Mouse (Mus musculus): ENCODE measurements at regions not wholly inside any gene's neighbourhood (a gene's known extent, or its start where the extent isn't known, plus 50 kb on each side); places are given as distances from the start of the nearest gene placed in this dataset.

DNA sequence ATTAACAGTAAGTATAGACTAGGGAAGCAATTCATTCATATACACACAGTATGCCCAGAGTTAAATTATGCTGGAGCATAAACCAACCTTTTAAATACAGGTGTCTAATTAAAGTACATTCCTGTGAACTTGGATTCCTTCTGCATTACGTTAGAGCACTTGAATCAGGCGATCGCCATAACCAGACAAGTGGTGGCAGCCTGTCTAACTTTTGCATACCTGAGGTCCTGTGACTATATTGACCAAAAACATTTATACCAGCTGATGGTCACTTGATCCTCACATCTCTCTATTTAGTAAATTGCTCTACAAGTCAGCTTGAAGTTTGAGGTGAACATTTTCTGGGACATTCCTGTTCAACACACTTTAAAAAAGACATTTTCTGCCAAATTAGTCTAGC lies 330.5 kb downstream of the Tex13c3 start:
- Histone ChIP-seq H3K27ac (ENCODE audit: low read length) (no peak overlapping the region), H3K4me1 (ENCODE audit: control insufficient read depth, insufficient read depth, low read length) (no peaks in the 10 kb centered on the region), H3K4me3 (ENCODE audit: low read depth, low read length) (no peak overlapping the region), H3K27me3 (ENCODE audit: control insufficient read depth, insufficient read depth, low read depth, low read length) (no peaks in the 10 kb centered on the region), H3K36me3 (ENCODE audit: control insufficient read depth, insufficient read depth, low read length) (no peaks in the 10 kb centered on the region), H3K9ac (ENCODE audit: low read depth, low read length) (no peak overlapping the region), H3K4me2 (ENCODE audit: low read length) (no peak overlapping the region), H3K9me3 (replicated peaks; ENCODE audit: control insufficient read depth, low read length, poor library complexity, severe bottlenecking) (no peaks in the 10 kb centered on the region)
- no peak for ATAC-seq
- 98% methylated on average over 3 of the region's 3 CpGs for WGBS

DNA sequence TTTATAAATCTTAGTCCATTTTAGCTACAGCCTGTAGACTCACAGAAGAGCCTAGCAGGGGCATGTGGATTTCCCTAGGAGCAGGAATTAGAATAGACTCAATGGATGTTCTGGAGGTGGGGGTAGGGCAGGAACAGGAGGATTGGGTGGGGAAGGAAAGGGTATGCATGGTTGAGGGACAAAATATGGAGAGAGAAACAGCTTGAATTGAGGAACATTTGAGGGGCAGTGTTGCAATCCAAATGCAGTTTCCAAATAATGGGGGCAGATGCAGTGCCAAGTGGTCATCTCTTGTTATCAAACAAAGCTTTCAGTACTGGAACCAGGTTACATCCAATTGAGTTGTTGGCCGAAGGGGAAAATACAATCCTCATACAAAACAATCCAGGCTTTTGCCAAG lies 332.4 kb downstream of the Tex13c3 start:
- ATAC-seq, result no peak
- Histone ChIP-seq H3K9me3 (replicated peaks; ENCODE audit: control insufficient read depth, low read length, poor library complexity, severe bottlenecking) (no peaks in the 10 kb centered on the region), H3K36me3 (ENCODE audit: control insufficient read depth, insufficient read depth, low read length) (no peaks in the 10 kb centered on the region), H3K4me1 (ENCODE audit: control insufficient read depth, insufficient read depth, low read length) (no peaks in the 10 kb centered on the region), H3K27me3 (ENCODE audit: control insufficient read depth, insufficient read depth, low read depth, low read length) (no peaks in the 10 kb centered on the region), H3K27ac (ENCODE audit: low read length) (no peak overlapping the region), H3K9ac (ENCODE audit: low read depth, low read length) (no peak overlapping the region), H3K4me3 (ENCODE audit: low read depth, low read length) (no peak overlapping the region), H3K4me2 (ENCODE audit: low read length) (no peak overlapping the region)
- 83% methylated on average over 1 of the region's 1 CpGs for WGBS

DNA sequence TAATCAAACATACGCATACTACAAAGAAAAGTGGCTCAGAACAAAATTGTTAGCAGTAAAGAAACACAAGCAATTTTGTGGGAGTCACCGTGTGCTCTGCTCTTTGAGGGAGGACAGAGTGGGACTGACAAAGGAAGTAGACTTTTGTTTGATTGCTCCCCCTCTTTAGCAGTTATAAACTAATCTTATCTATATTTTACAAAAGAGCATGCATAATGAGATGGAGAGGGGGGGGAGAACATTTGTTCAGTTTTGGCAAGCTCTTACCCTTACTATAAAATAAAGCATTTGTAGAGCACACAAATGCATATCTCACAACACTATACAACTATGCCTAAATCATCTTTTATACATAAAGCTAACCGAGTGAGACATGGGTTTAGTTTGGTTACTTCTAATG lies 332.9 kb downstream of the Tex13c3 start:
- 83% methylated on average over 3 of the region's 3 CpGs for WGBS
- H3K4me3 ChIP-seq (ENCODE audit: low read depth, low read length), result no peak overlapping the region
- no peak overlapping the region for H3K27ac ChIP-seq (ENCODE audit: low read length)
- no peaks in the 10 kb centered on the region for H3K9me3 ChIP-seq (replicated peaks; ENCODE audit: control insufficient read depth, low read length, poor library complexity, severe bottlenecking)
- no peak overlapping the region for H3K4me2 ChIP-seq (ENCODE audit: low read length)
- no peaks in the 10 kb centered on the region for H3K27me3 ChIP-seq (ENCODE audit: control insufficient read depth, insufficient read depth, low read depth, low read length)
- no peaks in the 10 kb centered on the region for H3K36me3 ChIP-seq (ENCODE audit: control insufficient read depth, insufficient read depth, low read length)
- no peak overlapping the region for H3K9ac ChIP-seq (ENCODE audit: low read depth, low read length)
- H3K4me1 ChIP-seq (ENCODE audit: control insufficient read depth, insufficient read depth, low read length), result no peaks in the 10 kb centered on the region
- no peak for ATAC-seq

DNA sequence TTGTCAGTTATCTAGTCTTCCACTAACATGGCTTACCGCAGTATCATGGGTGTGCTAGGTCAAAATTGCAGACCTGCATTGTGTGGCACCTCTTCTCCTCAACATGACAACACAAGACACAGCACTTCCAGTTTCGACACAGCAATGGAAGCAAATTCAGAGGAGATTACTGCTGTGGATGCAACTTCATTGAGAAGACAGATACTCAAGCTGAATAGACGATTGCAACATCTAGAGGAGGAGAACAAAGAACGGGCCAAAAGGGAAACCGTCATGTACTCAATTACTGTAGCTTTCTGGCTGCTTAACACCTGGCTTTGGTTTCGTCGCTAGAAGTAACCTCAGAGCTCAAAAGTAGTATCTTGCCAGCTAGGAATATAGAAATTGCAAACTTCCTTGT lies 368.4 kb downstream of the Tex13c3 start:
- H3K9ac ChIP-seq (ENCODE audit: low read depth, low read length), result no peak overlapping the region
- no peaks in the 10 kb centered on the region for H3K4me1 ChIP-seq (ENCODE audit: control insufficient read depth, insufficient read depth, low read length)
- no peak overlapping the region for H3K4me3 ChIP-seq (ENCODE audit: low read depth, low read length)
- WGBS, result 86% methylated on average over 7 of the region's 7 CpGs
- H3K27me3 ChIP-seq (ENCODE audit: control insufficient read depth, insufficient read depth, low read depth, low read length), result no peaks in the 10 kb centered on the region
- no peak for ATAC-seq
- no peak overlapping the region for H3K27ac ChIP-seq (ENCODE audit: low read length)
- H3K36me3 ChIP-seq (ENCODE audit: control insufficient read depth, insufficient read depth, low read length), result no peaks in the 10 kb centered on the region
- no peaks in the 10 kb centered on the region for H3K9me3 ChIP-seq (replicated peaks; ENCODE audit: control insufficient read depth, low read length, poor library complexity, severe bottlenecking)
- H3K4me2 ChIP-seq (ENCODE audit: low read length), result no peak overlapping the region

DNA sequence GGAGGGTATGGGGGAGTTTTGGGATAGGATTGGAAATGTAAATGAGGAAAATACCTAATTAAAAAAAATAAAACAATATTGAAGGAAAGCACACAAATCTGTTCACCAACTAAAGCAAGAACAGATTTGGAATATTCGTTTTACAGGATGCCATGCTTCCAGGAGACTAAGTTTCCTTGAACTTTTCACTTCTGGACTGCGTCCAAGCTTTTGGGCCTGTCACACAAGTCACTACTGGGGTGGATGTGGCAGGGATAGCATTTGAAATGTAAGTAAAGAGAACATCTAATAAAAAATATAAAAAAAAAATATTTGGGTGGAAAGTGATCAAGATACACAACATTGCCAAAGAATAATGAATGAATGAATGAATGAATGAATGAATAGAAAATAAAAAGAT lies 378.2 kb downstream of the Tex13c3 start:
- H3K9ac ChIP-seq (ENCODE audit: low read depth, low read length), result no peak overlapping the region
- no peak overlapping the region for H3K27ac ChIP-seq (ENCODE audit: low read length)
- no peak overlapping the region for H3K4me3 ChIP-seq (ENCODE audit: low read depth, low read length)
- H3K9me3 ChIP-seq (replicated peaks; ENCODE audit: control insufficient read depth, low read length, poor library complexity, severe bottlenecking), result no peaks in the 10 kb centered on the region
- H3K36me3 ChIP-seq (ENCODE audit: control insufficient read depth, insufficient read depth, low read length), result no peaks in the 10 kb centered on the region
- no peak overlapping the region for H3K4me2 ChIP-seq (ENCODE audit: low read length)
- no peak for ATAC-seq
- 68% methylated on average over 2 of the region's 2 CpGs for WGBS
- H3K4me1 ChIP-seq (ENCODE audit: control insufficient read depth, insufficient read depth, low read length), result no peaks in the 10 kb centered on the region
- H3K27me3 ChIP-seq (ENCODE audit: control insufficient read depth, insufficient read depth, low read depth, low read length), result no peaks in the 10 kb centered on the region

DNA sequence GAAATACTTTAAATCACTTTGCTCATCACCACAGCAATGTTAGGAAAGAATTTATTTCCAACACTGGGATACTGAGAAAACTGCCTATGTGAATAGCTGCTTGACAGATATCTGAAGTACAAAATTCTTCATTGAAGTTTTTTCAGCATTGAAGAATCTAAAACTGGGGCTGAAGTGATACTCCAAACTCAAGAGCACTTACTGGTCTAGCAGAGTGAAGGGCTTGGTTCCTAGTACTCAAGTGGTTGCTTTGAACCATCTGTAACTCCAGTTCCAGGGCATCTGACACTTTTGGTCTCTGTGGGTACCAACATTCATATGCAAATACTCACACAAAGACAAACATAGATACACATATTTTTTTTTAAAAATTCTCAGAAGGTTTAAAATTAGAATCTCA lies 385.2 kb downstream of the Tex13c3 start:
- H3K4me1 ChIP-seq (ENCODE audit: control insufficient read depth, insufficient read depth, low read length), result no peaks in the 10 kb centered on the region
- no peaks in the 10 kb centered on the region for H3K27me3 ChIP-seq (ENCODE audit: control insufficient read depth, insufficient read depth, low read depth, low read length)
- no peak overlapping the region for H3K9ac ChIP-seq (ENCODE audit: low read depth, low read length)
- H3K4me3 ChIP-seq (ENCODE audit: low read depth, low read length), result no peak overlapping the region
- H3K36me3 ChIP-seq (ENCODE audit: control insufficient read depth, insufficient read depth, low read length), result no peaks in the 10 kb centered on the region
- no peak overlapping the region for H3K27ac ChIP-seq (ENCODE audit: low read length)
- H3K4me2 ChIP-seq (ENCODE audit: low read length), result no peak overlapping the region
- no peaks in the 10 kb centered on the region for H3K9me3 ChIP-seq (replicated peaks; ENCODE audit: control insufficient read depth, low read length, poor library complexity, severe bottlenecking)
- no peak for ATAC-seq

DNA sequence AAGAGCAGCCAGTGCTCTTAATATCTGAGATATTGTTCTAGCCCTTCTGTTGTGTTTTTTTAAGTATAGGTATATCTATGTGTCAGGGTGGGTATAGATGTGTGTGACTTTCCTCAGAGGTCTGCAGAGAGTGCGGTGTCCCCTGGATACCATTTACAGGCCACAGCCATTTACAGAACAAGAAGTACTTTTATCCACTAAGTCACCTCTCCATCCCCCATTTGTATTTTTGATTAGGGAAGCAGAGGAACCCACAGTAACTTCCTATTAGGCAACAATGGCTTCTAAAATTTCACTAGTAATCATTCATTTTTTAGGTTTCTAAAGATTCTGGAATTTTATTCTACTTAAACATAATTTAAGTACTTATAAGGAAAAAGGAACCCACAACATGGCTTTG lies 396.7 kb downstream of the Tex13c3 start:
- WGBS, result 95% methylated on average over 1 of the region's 1 CpGs
- H3K27me3 ChIP-seq (ENCODE audit: control insufficient read depth, insufficient read depth, low read depth, low read length), result no peaks in the 10 kb centered on the region
- ATAC-seq, result no peak
- H3K4me2 ChIP-seq (ENCODE audit: low read length), result no peak overlapping the region
- no peaks in the 10 kb centered on the region for H3K36me3 ChIP-seq (ENCODE audit: control insufficient read depth, insufficient read depth, low read length)
- no peak overlapping the region for H3K27ac ChIP-seq (ENCODE audit: low read length)
- H3K9me3 ChIP-seq (replicated peaks; ENCODE audit: control insufficient read depth, low read length, poor library complexity, severe bottlenecking), result no peaks in the 10 kb centered on the region
- H3K9ac ChIP-seq (ENCODE audit: low read depth, low read length), result no peak overlapping the region
- no peaks in the 10 kb centered on the region for H3K4me1 ChIP-seq (ENCODE audit: control insufficient read depth, insufficient read depth, low read length)
- no peak overlapping the region for H3K4me3 ChIP-seq (ENCODE audit: low read depth, low read length)

DNA sequence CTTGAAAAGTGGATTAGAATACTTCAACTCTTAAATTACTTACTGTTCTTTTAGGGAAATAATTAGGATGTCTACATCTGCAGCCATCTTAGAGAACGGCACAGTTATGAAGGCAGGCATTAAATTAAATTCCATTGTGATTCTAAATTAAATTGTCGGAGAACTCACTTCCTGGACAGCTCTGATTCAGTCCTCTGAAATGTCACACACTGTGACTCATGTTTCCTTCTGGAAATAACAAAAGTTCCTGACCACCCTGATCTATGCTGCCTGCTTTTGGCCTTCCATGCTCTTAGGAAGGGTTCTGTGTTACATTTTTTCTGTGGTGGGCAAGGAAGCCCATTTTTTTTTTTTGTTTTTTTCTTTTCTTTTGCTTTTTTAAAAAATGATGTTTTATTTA lies 401.1 kb downstream of the Tex13c3 start:
- WGBS, result 59% methylated on average over 2 of the region's 2 CpGs
- Histone ChIP-seq H3K27me3 (ENCODE audit: control insufficient read depth, insufficient read depth, low read depth, low read length) (no peaks in the 10 kb centered on the region), H3K9me3 (replicated peaks; ENCODE audit: control insufficient read depth, low read length, poor library complexity, severe bottlenecking) (no peaks in the 10 kb centered on the region), H3K4me2 (ENCODE audit: low read length) (no peak overlapping the region), H3K4me1 (ENCODE audit: control insufficient read depth, insufficient read depth, low read length) (no peaks in the 10 kb centered on the region), H3K36me3 (ENCODE audit: control insufficient read depth, insufficient read depth, low read length) (no peaks in the 10 kb centered on the region), H3K9ac (ENCODE audit: low read depth, low read length) (no peak overlapping the region), H3K27ac (ENCODE audit: low read length) (no peak overlapping the region), H3K4me3 (ENCODE audit: low read depth, low read length) (no peak overlapping the region)
- ATAC-seq, result no peak
